Mouse (Mus musculus) hindbrain, postnatal 0 days (tissue): ENCODE measurements around the gene Gm20388. TPM values are rescaled to one million over a fixed set of nuclear protein-coding genes. Genes with fewer than 3 reads are reported as not detected.

Experiments used
- ATAC-seq: fragments of 200-750 bp; cut with Nextera tagmentation; 2 replicates; pipeline ENCODE4 v1.8.0; 2017; ENCODE audit warnings: mild to moderate bottlenecking, moderate TSS enrichment, moderate library complexity
- DNase-seq: peaks from one replicate; pipeline ENCODE4 v3.0.0-alpha.2; 2015; ENCODE audit warnings: low spot score
- H3K27ac ChIP-seq: fragments of 300-500 bp; sonication (generic); 2 replicates; pipeline ENCODE4 v1.5.1; 2014; ENCODE audit warnings: mild to moderate bottlenecking
- H3K27me3 ChIP-seq: fragments of 300-500 bp; sonication (generic); 2 replicates; pipeline ENCODE4 v1.6.1; 2014; ENCODE audit warnings: low read length, mixed read lengths; ENCODE audit not compliant: insufficient read depth
- H3K36me3 ChIP-seq: fragments of 300-500 bp; sonication (generic); 2 replicates; pipeline ENCODE4 v1.6.1; 2014; ENCODE audit warnings: low read length, mixed read lengths; ENCODE audit not compliant: insufficient read depth
- H3K4me1 ChIP-seq: fragments of 300-500 bp; sonication (generic); 2 replicates; pipeline ENCODE4 v1.6.1; 2014; ENCODE audit warnings: antibody characterized with exemption, low read length, mixed read lengths; ENCODE audit not compliant: insufficient read depth
- H3K4me2 ChIP-seq: fragments of 300-500 bp; sonication (generic); 2 replicates; pipeline ENCODE4 v1.6.1; 2014; ENCODE audit warnings: low read depth, mild to moderate bottlenecking, low read length, moderate library complexity, mixed read lengths
- H3K4me3 ChIP-seq: fragments of 300-500 bp; sonication (generic); 2 replicates; pipeline ENCODE4 v1.5.1; 2014; ENCODE audit warnings: low read length
- H3K9ac ChIP-seq: fragments of 300-500 bp; sonication (generic); replicated peaks from 2 replicates; pipeline ENCODE4 v1.6.1; 2014; ENCODE audit warnings: mild to moderate bottlenecking, low read length, moderate library complexity, mixed read lengths
- H3K9me3 ChIP-seq: fragments of 300-500 bp; sonication (generic); 2 replicates; pipeline ENCODE4 v1.6.1; 2016; ENCODE audit warnings: low read length, mixed read lengths
- CTCF ChIP-seq: IDR thresholded peaks from 2 replicates; pipeline ENCODE4 v1.5.1; 2016; ENCODE audit warnings: antibody characterized with exemption, control low read depth, low read depth
- WGBS: fragments of 180-500 bp; shearing (Covaris S2); extraction: QIAGEN DNeasy Blood & Tissue Kit; methylation state at CpG from one replicate; pipeline ENCODE4 v1.1.7; 2014; 5-methylcytosine and 5-hydroxymethylcytosine counted together
- polyA plus RNA-seq: library from polyadenylated mRNA; unstranded; fragments of >200 nt; fragmentation: Nextera tagmentation; extraction: Ambion mirVana; gene quantifications from 2 replicates; pipeline ENCODE4 v1.2.1, GENCODE M21; 2015
- total RNA-seq: library from RNA; depleted of rRNA; stranded (reverse); fragments of >200 nt; gene quantifications from 2 replicates; pipeline ENCODE4 v1.2.3, GENCODE M21; 2014

Gm20388 gene
- total and polyA plus RNA-seq, 2 experiments from 2014 or later, result 71.3 TPM; not detected in 1

DNA sequence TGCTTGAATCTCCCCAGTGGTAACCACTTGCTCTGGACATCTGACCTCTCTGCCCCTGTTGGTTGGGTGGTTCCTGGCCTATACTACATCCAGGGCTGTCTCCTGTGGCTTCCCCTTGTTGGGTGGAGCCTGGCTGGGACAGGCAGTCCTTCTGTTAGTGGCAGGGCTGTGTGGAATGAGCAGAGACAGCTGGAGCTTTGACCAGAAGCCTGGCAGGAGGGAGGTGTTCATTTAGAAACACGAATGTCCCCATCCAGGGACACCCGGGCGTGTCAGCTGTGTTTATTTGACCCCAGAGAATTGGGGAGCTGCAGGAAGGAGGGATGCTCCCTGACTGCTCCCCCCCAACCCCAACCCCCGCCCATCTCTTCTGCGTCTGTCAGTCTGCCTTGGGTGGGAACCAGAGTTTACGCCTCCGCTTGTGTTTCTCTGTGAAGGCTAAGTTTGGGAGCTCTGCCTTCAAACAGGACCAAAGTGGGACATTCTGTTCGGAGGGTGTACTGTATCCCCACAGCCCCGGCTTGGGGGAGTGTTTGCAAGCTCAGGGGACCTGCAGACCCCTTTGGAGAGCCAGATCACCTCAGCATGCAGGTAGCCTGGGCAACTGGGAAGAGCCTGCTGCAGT, 340.9 kb downstream of the Gm20388 start:
- Histone ChIP-seq H3K4me3 (no peak overlapping the region), H3K4me2 (no peak overlapping the region), H3K4me1 (peaks cover 7% of the 10 kb centered on the region; the same call in 1 of the 2 replicates), H3K9ac (0 out of 2 replicates have a peak overlapping the region, but pooled peaks have one; percentile 21), H3K27me3 (no peaks in the 10 kb centered on the region), H3K9me3 (no peaks in the 10 kb centered on the region), H3K36me3 (no peaks in the 10 kb centered on the region), H3K27ac (peak overlapping the region; percentile 71; the same call in 1 of the 2 replicates)
- DNase-seq (no peak), ATAC-seq (peak; percentile 25; the same call in 1 of the 2 replicates)
- no peak for TF ChIP-seq CTCF
- WGBS, result 58% methylated on average over 9 of the region's 9 CpGs

DNA sequence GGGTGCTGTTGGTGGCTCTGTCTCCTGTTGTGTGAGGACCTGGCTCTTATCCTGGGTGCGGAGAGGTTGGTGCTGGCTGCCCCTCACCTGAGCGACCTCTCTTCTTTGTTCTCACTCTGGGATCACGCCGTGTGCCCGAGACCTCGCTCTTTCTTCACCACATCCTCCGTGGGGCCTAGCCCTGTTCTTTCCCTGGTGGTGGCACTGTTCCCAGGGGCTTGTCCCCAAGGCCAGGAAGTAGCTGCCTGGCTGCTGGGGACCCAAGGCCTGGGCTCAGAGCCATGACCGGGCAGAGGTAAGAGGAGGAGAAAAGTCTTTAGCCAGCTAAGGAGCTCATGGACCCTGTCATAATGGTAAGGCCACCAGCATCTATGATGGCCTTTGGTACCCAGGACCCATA, 343.0 kb downstream of the Gm20388 start:
- Histone ChIP-seq H3K27ac (no peak overlapping the region), H3K27me3 (no peaks in the 10 kb centered on the region), H3K4me3 (no peak overlapping the region), H3K9me3 (no peaks in the 10 kb centered on the region), H3K36me3 (no peaks in the 10 kb centered on the region), H3K4me1 (peaks cover 7% of the 10 kb centered on the region; the same call in 1 of the 2 replicates), H3K4me2 (no peak overlapping the region), H3K9ac (no peak overlapping the region)
- no peak for ATAC-seq
- TF ChIP-seq CTCF, result no peak
- 61% methylated on average over 8 of the region's 8 CpGs for WGBS
- DNase-seq, result no peak

GRCm38 (mm10) chr8:120255406-120255987, 344.9 kb downstream of the Gm20388 start:
- Histone ChIP-seq H3K27ac (no peak overlapping the region), H3K9ac (no peak overlapping the region), H3K27me3 (no peaks in the 10 kb centered on the region), H3K9me3 (no peaks in the 10 kb centered on the region), H3K36me3 (no peaks in the 10 kb centered on the region), H3K4me1 (peaks cover 8% of the 10 kb centered on the region; the same call in 1 of the 2 replicates), H3K4me2 (no peak overlapping the region), H3K4me3 (no peak overlapping the region)
- DNase-seq (no peak), ATAC-seq (no peak)
- TF ChIP-seq CTCF, result no peak
- WGBS, result 86% methylated on average over 6 of the region's 6 CpGs

DNA sequence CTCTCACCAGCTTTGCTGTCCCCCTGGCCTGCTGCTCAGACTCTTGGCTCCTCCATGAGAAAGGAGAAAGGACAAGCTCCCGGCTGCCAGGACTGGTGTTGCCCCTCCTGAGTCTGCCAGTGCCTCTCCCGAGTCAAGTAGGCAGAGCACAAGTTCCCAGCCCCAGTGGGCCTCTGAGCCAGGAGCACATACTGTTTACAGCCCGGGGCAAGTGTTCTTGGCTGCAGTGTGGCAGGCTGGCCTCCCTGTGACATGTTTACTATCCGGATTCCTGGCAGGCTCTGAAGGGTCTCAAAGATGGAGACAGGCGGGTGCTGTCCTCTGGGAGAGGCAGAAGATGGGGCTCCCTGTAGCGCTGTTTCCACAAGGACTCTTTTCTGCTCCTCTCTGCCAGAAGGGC, 346.3 kb downstream of the Gm20388 start:
- peaks cover 10% of the 10 kb centered on the region; the same call in 1 of the 2 replicates for H3K4me1 ChIP-seq
- 32% methylated on average over 6 of the region's 6 CpGs for WGBS
- H3K36me3 ChIP-seq, result no peaks in the 10 kb centered on the region
- H3K27ac ChIP-seq, result no peak overlapping the region
- no peak overlapping the region for H3K4me2 ChIP-seq
- H3K9me3 ChIP-seq, result no peaks in the 10 kb centered on the region
- peak; percentile 38; the same call in 1 of the 2 replicates for ATAC-seq
- DNase-seq, result peak; percentile 58
- TF ChIP-seq CTCF, result no peak
- no peaks in the 10 kb centered on the region for H3K27me3 ChIP-seq
- H3K4me3 ChIP-seq, result no peak overlapping the region
- no peak overlapping the region for H3K9ac ChIP-seq

GRCm38 (mm10) chr8:120259206-120259605, 348.6 kb downstream of the Gm20388 start:
- Histone ChIP-seq H3K4me2 (no peak overlapping the region), H3K36me3 (no peaks in the 10 kb centered on the region), H3K9ac (no peak overlapping the region), H3K9me3 (no peaks in the 10 kb centered on the region), H3K27me3 (no peaks in the 10 kb centered on the region), H3K4me1 (peaks cover 10% of the 10 kb centered on the region; the same call in 1 of the 2 replicates), H3K4me3 (no peak overlapping the region), H3K27ac (no peak overlapping the region)
- no peak for ATAC-seq
- no peak for DNase-seq
- 88% methylated on average over 13 of the region's 13 CpGs for WGBS
- TF ChIP-seq CTCF, result no peak

DNA sequence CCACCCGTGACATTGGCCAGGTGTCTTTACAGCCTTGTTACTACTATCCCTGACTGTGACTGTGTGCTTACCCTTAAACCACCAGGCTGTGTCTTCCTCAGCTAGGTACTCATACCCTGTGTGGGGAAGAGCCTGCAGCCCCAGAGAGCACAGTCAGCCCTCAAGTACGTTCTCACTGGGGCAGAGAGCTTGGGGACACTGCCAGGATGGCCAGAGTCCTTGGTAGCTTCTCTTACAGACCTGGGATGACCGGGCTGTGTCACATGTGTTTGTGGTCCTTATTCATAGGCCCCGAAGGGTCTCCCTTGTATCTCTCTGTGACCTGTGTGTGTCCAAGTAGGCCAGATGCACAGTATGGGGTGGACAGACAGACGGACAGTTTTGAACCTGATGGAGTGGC, 350.0 kb downstream of the Gm20388 start:
- H3K9ac ChIP-seq, result no peak overlapping the region
- H3K4me3 ChIP-seq, result no peak overlapping the region
- 78% methylated on average over 5 of the region's 5 CpGs for WGBS
- no peaks in the 10 kb centered on the region for H3K36me3 ChIP-seq
- DNase-seq, result no peak
- H3K4me2 ChIP-seq, result no peak overlapping the region
- H3K27me3 ChIP-seq, result no peaks in the 10 kb centered on the region
- no peaks in the 10 kb centered on the region for H3K9me3 ChIP-seq
- peaks cover 24% of the 10 kb centered on the region for H3K4me1 ChIP-seq
- H3K27ac ChIP-seq, result no peak overlapping the region
- no peak for TF ChIP-seq CTCF
- ATAC-seq, result no peak
